Mouse (Mus musculus) ovary, postnatal 14 days (tissue): Measurements from ENCODE around the gene Arnt2.

Experiments used
- DNase-seq: peaks from one replicate; pipeline ENCODE4 v3.0.0; 2022; ENCODE audit warnings: low spot score

The Arnt2 gene

GRCm38 (mm10) chr7:84246093-84246492, 163.9 kb downstream of the Arnt2 start:
- DNase-seq: no peak

- DNase-seq: no peak
These were observed 169.6 kb downstream of the Arnt2 start for GRCm38 (mm10) chr7:84240406-84240805.

- no peak for DNase-seq
These were observed 172.3 kb downstream of the Arnt2 start for GRCm38 (mm10) chr7:84237655-84238054.

- no peak for DNase-seq
These were observed 178.6 kb downstream of the Arnt2 start for GRCm38 (mm10) chr7:84231396-84231795.

- DNase-seq: no peak
These were observed 182.3 kb downstream of the Arnt2 start for GRCm38 (mm10) chr7:84227652-84228051.

- no peak for DNase-seq
These were observed 183.1 kb downstream of the Arnt2 start for GRCm38 (mm10) chr7:84226909-84227308.

- no peak for DNase-seq
These were observed 197.9 kb downstream of the Arnt2 start for GRCm38 (mm10) chr7:84212112-84212511.

- DNase-seq: no peak
These were observed 199.2 kb downstream of the Arnt2 start for GRCm38 (mm10) chr7:84210585-84211291.

- DNase-seq: no peak
These were observed 206.0 kb downstream of the Arnt2 start for GRCm38 (mm10) chr7:84203981-84204380.

- DNase-seq: no peak
These were observed 208.6 kb downstream of the Arnt2 start for GRCm38 (mm10) chr7:84201151-84202068.

GRCm38 (mm10) chr7:84197208-84197860, 212.6 kb downstream of the Arnt2 start:
- no peak for DNase-seq
